Mouse (Mus musculus): ENCODE data around the gene Ptpn6.

Ptpn6 gene

DNA sequence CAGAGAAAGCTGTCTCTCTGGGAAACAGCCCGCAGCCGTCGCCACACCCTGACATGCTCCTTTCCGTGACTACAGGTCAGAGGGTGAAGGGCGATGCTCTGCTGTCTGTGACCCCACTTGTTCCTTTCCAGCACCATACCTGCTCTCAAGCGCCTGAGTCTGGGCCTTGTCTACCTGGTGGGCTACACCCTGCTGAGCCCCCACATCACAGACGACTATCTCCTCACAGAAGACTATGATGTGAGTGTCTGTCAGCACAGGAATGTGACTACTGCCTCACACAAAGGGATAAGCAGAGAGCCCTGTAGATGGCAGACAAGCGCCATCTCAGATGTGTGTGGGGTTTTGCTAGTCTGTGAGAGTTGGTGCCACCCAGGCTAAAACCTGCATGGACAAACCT lies 37.2 kb downstream of the Ptpn6 start:
- TF ChIP-seq GATA4 (IDR thresholded peaks at IDR 0.05; ENCODE audit: insufficient replicate concordance, low read length), result no peak

DNA sequence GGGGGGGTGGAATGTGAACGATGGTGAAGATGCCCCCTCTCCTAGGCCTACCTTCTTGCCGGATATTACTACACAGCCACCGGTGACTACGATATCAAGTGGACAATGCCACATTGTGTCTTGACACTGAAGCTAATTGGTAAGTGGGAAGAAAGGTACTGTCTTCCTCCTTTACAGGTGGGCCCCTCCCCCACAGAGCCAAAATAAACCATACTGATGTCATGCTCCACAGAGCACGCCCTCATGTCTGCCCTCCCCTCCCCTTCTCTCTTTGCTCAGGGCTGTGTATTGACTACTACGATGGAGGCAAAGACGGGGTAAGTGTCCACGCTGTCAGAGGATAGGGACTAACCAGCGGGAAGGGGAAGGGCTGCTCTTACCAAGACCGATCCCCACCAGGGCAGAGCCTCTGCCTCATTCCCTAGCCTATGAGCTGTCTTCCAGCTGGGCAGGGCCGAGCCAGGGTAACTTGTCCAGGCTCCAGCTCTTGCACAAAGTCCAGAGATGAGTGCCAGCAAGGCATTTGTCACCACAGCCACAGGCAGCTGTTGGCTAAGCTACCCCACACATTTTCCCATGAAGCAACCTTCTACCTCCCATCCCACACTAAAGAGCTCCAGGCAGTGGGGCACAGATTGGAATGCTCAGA lies 38.4 kb downstream of the Ptpn6 start:
- no peak for TF ChIP-seq GATA4 (IDR thresholded peaks at IDR 0.05; ENCODE audit: insufficient replicate concordance, low read length)

DNA sequence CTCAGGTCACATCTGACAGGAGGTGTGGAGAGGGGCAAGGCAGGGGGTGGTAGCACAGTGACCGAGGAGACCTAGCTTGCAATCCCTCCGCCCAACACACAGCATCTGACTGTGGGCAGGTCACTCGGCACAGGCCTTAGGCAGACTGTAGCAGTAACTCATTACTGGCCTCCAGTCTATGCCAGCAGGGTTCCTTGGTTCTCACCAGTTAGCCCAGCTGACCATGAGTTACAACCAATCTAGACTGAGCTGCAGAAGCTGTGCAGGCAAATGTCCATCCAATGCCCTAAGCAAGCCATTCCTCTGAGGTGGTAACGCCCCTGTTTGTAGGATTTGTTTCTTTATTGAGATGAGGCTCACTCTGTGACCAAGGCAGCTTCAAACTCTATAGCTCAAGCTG lies 39.1 kb downstream of the Ptpn6 start:
- TF ChIP-seq GATA4 (IDR thresholded peaks at IDR 0.05; ENCODE audit: insufficient replicate concordance, low read length), result no peak

DNA sequence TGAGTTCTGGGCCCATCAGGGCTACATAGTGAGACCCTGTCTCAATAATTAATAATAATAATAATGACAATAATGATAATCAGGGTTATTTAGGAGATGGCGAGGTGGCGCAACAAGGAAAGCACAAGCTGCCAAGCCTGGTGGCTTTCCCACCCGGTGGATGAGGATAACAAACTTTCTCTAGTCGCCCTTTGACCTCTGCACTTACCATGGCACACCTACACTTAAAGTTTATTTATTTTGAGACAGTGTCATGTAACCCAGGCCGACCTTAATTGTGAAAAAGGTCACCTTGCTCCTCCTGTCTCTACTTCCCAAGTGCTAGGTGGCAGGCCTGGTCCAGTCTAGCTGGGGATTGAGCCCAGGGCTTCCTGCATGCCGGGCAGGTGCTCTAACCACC lies 39.8 kb downstream of the Ptpn6 start:
- TF ChIP-seq GATA4 (IDR thresholded peaks at IDR 0.05; ENCODE audit: insufficient replicate concordance, low read length), result no peak

GRCm38 (mm10) chr6:124696441-124697150 lies 41.9 kb downstream of the Ptpn6 start:
- TF ChIP-seq GATA4 (IDR thresholded peaks at IDR 0.05; ENCODE audit: insufficient replicate concordance, low read length), result no peak

DNA sequence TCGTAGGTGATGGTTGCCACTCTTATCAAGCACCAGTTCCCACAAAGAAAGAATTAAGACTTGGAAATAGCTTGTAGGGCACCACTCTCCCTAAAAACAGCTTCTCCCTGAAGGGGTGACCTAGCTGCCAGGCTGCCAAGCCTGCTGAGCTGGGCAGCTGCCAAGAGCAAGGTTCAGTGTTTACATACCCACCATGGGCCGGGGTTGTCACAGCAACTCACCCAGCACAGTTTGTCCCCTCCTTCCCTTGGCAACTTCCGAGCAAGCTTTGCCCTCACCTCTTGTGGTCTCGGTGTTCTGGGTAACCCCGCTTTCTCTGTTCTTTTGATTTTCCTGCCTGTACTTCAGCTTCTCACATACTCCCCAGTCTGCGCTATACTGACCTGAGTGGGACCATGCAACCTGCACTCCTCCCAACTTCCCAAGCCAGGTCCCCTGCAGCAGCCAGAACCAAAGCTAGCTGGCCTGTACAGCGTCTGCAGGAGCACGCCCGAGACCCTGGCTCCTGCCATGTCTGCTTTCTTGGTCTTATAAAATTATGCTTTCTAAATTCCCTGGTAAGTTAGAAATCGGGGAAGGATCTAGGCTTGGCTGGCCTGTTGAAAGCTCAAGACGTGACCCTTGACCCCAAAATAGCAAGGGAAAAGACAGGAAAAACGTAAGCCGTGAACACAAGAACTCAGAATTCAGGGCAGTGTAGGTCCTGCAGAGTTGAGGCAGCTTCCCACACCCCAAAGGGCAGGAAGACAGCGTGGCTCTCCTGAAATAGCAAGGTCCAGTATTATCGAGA lies 44.2 kb downstream of the Ptpn6 start:
- no peak for TF ChIP-seq GATA4 (IDR thresholded peaks at IDR 0.05; ENCODE audit: insufficient replicate concordance, low read length)

DNA sequence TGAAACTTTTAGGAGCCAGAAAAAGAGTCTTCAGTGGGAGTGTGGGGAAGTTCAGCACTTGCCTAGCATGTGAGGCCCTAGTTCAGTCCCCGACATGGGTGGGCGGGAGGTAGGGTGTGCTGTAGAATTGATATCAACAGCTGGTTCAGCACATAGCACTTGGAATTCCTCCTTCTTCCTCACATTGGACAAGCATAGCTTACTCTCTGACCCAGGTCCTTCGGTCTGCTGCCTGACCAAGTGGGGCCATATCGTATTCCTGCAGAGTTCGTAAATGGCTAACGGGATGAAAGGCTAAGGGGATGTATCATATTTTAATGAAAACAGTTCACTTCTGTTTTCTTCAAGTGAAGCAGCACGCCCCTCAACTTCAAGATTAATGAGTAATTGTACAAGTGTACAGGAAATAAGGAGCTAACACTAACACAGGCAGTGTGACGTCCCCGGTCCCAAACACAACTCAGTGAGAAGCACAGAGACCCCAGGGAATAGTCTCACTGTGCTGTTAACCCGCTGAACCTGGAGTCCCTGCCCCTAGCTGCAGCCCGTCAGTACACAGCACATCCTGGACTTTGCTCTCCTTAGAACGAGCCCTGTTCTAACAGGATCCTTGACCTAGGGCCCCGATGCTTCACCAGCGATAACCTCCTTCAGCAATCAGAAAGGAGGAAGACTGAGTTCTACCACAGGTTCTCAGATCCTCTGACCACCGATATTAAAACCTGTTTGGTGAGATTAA lies 45.1 kb downstream of the Ptpn6 start:
- TF ChIP-seq GATA4 (IDR thresholded peaks at IDR 0.05; ENCODE audit: insufficient replicate concordance, low read length), result no peak

DNA sequence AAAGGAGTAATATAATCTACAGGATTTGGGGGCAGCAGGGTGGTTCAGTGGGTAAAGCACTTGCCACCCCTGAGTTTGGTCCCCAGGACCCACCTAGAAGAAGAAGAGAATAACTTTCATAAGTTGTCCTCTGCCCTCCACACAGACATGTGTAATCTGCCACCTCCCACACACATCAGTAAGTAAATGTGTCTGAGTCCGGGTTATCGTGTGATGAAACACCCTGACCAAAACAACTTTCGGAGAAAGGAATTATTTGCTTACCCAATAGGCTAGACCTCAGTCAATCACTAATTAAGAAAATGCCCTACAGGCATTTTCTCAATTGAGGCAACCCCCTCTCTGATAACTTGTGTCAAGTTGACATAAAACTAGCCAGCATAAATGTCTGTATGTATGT lies 48.0 kb downstream of the Ptpn6 start:
- TF ChIP-seq GATA4 (IDR thresholded peaks at IDR 0.05; ENCODE audit: insufficient replicate concordance, low read length), result no peak

DNA sequence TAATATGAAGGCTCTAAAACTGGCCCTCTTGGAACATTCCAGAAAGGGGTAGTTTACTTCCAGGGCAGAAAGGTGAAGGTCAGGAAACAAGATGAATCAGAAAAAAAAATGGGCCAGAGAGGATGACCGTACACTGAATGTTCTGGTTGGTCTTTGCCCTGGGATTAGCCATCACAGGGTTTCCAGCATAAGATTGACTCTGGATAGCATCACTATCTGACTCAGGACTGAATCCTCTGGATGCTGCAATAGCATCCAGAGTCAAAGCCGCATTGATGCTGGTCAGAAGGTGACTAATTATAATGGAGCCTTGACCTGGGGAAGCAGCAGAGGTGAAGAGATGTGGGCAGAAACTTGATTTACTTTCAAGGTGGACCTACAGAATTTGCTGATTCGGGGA lies 49.5 kb downstream of the Ptpn6 start:
- TF ChIP-seq GATA4 (IDR thresholded peaks at IDR 0.05; ENCODE audit: insufficient replicate concordance, low read length), result no peak

DNA sequence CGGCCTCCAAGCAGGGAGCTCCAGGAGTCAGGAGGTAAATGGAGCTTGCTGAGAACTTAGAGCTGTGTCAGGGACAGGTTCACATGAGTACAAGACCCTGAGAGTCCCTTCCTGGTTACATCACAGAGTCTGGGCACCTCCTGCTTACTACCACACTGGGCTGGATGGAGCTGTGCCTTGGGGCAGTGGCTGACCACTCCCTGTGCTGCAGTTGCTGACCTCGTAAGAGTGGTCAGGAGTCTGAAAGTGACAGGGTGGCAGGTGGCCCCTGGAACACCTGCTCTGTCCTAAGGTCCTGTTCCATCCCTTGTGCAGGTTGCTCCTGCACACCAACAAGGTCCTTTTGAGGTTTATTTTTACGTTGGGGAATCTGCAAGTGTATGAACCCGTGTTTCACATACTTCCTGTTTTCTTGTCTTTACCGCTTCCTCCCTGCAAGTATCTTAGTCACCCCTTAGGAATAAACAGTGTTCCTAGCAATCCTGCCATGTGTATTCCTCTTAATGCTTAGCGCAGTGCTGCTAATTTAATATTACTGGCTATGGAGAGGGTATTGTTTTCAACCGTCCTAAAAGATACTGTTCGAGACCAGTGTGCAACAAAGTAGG lies 50.3 kb downstream of the Ptpn6 start:
- TF ChIP-seq GATA4 (IDR thresholded peaks at IDR 0.05; ENCODE audit: insufficient replicate concordance, low read length), result no peak

GRCm38 (mm10) chr6:124685606-124686386 lies 52.7 kb downstream of the Ptpn6 start:
- TF ChIP-seq GATA4 (IDR thresholded peaks at IDR 0.05; ENCODE audit: insufficient replicate concordance, low read length), result no peak

- no peak for TF ChIP-seq GATA4 (IDR thresholded peaks at IDR 0.05; ENCODE audit: insufficient replicate concordance, low read length)
These were observed 54.7 kb downstream of the Ptpn6 start for GRCm38 (mm10) chr6:124683591-124684417.

GRCm38 (mm10) chr6:124679486-124679885 lies 59.0 kb downstream of the Ptpn6 start:
- TF ChIP-seq GATA4 (IDR thresholded peaks at IDR 0.05; ENCODE audit: insufficient replicate concordance, low read length), result no peak
